Mouse (Mus musculus) NIH3T3 (cell line): ENCODE measurements around the gene Lin28b.
A peak's percentile ranks its signal among the peaks of the same experiment; 100 is the strongest.
"Not testable (repeated sequence)": the region's sequence is repeated elsewhere in the genome, so short reads cannot be mapped to it uniquely, and the experiment has no call there.

ENCODE experiments used
- DNase-seq: peaks from one replicate; pipeline ENCODE4 v3.0.0-alpha.2; 2012; ENCODE audit warnings: low read depth

The Lin28b gene

GRCm38 (mm10) chr10:45410624-45411341 is 75.4 kb downstream of the Lin28b start:
- no peak for DNase-seq

- no peak for DNase-seq
Measured at GRCm38 (mm10) chr10:45399702-45400243, 86.4 kb downstream of the Lin28b start.

- DNase-seq, result peak; percentile 40
Measured at GRCm38 (mm10) chr10:45398211-45398610, 88.0 kb downstream of the Lin28b start.

- no peak for DNase-seq
Measured at GRCm38 (mm10) chr10:45382637-45382958, 103.6 kb downstream of the Lin28b start.

- DNase-seq, result peak; percentile 71
Measured at GRCm38 (mm10) chr10:45381937-45382636, 104.1 kb downstream of the Lin28b start.

- DNase-seq, result no peak
Measured at GRCm38 (mm10) chr10:45378269-45378668, 107.9 kb downstream of the Lin28b start.

- DNase-seq, result peak; percentile 92
Measured at GRCm38 (mm10) chr10:45372994-45373692, 113.1 kb downstream of the Lin28b start.

GRCm38 (mm10) chr10:45370545-45370944 is 115.7 kb downstream of the Lin28b start:
- DNase-seq, result no peak

GRCm38 (mm10) chr10:45369639-45370038 is 116.6 kb downstream of the Lin28b start:
- no peak for DNase-seq

- no peak for DNase-seq
Measured at GRCm38 (mm10) chr10:45366987-45367705, 119.0 kb downstream of the Lin28b start.

- no peak for DNase-seq
Measured at GRCm38 (mm10) chr10:45363396-45363795, 122.8 kb downstream of the Lin28b start.

GRCm38 (mm10) chr10:45356091-45356490 is 130.1 kb downstream of the Lin28b start:
- no peak for DNase-seq

GRCm38 (mm10) chr10:45348143-45348542 is 138.1 kb downstream of the Lin28b start:
- DNase-seq, result not testable (repeated sequence)

GRCm38 (mm10) chr10:45345217-45345616 is 141.0 kb downstream of the Lin28b start:
- DNase-seq, result no peak

- peak; percentile 9 for DNase-seq
Measured at GRCm38 (mm10) chr10:45344381-45344780, 141.8 kb downstream of the Lin28b start.

GRCm38 (mm10) chr10:45339106-45339505 is 147.1 kb downstream of the Lin28b start:
- no peak for DNase-seq

- DNase-seq, result no peak
Measured at GRCm38 (mm10) chr10:45335434-45336422, 150.5 kb downstream of the Lin28b start, which contains the start of gene Bves. TSS of gene Bves (plus strand) at chr10:45335772.

GRCm38 (mm10) chr10:45334925-45335324 is 151.3 kb downstream of the Lin28b start:
- DNase-seq, result no peak

- DNase-seq, result no peak
Measured at GRCm38 (mm10) chr10:45328196-45329000, 157.8 kb downstream of the Lin28b start.
